Mouse (Mus musculus) lung, adult 2 months (tissue): ENCODE data around the gene Jhy. TPM values are rescaled to one million over a fixed set of nuclear protein-coding genes. Genes with fewer than 3 reads are reported as not detected.

Experiments used
- DNase-seq: peaks from one replicate; pipeline ENCODE4 v3.0.0; 2022
- H3K4me1 ChIP-seq: fragments of 200-500 bp; 2 replicates; pipeline ENCODE4 v1.6.1; 2011; ENCODE audit warnings: low read length; ENCODE audit not compliant: control insufficient read depth, insufficient read depth
- H3K4me3 ChIP-seq: fragments of 200-500 bp; replicated peaks from 2 replicates; pipeline ENCODE3; 2011; ENCODE audit warnings: low read depth, mild to moderate bottlenecking, control low read depth, low read length; ENCODE audit errors: extremely low read depth
- CTCF ChIP-seq: fragments of 200-500 bp; IDR thresholded peaks from 2 replicates; pipeline ENCODE4 v1.5.1; 2011; ENCODE audit warnings: mild to moderate bottlenecking, low read length, control low read depth; ENCODE audit not compliant: insufficient read depth
- POLR2A ChIP-seq: fragments of 200-500 bp; IDR thresholded peaks from 2 replicates; pipeline ENCODE4 v1.6.1; 2011; ENCODE audit warnings: low read depth, mild to moderate bottlenecking, control low read depth, low read length, borderline replicate concordance; ENCODE audit errors: extremely low read depth
- WGBS: fragments of 180-500 bp; shearing (Covaris S2); methylation state at CpG from one replicate; pipeline ENCODE4 v1.1.7; 2018; 5-methylcytosine and 5-hydroxymethylcytosine counted together
- polyA plus RNA-seq: library from polyadenylated mRNA; depleted of rRNA; stranded (reverse); fragments of >200 nt; gene quantifications from 2 replicates; pipeline ENCODE4 v1.2.3, GENCODE M21; 2012; rRNA removed

Jhy gene
- polyA plus RNA-seq, 1 experiment, result 0.62 TPM

- TF ChIP-seq CTCF (no peak), POLR2A (no peak)
- Histone ChIP-seq H3K4me1 (no peaks in the 10 kb centered on the region; the same call in 1 of the 2 replicates), H3K4me3 (no peak overlapping the region)
- DNase-seq, result no peak
- WGBS, result 4% methylated on average over 34 of the region's 34 CpGs
Measured at GRCm38 (mm10) chr9:40871369-40872155, 92.4 kb downstream of the Jhy start.

DNA sequence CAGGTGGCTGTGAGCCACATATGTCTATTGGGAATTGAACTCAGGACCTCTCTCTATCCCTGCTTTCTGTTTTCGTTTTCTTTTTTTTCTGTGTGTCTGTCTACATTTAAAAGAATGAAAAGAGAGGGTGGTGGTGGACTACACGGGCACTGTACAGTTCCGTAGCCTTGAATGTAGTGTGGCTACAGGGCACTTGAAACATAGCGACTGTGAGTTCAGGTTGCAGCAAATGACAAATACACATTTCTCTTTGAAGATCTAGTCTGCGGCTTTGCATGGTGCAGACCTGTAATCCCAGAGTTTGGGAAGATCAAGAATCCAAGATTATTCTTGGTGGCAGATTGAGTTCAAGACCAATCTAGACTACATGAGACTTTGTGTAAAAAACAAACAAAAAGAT lies 93.6 kb downstream of the Jhy start:
- DNase-seq, result no peak
- WGBS, result 69% methylated on average over 5 of the region's 5 CpGs
- Histone ChIP-seq H3K4me1 (no peaks in the 10 kb centered on the region; the same call in 1 of the 2 replicates), H3K4me3 (no peak overlapping the region)
- TF ChIP-seq POLR2A (no peak), CTCF (no peak)

DNA sequence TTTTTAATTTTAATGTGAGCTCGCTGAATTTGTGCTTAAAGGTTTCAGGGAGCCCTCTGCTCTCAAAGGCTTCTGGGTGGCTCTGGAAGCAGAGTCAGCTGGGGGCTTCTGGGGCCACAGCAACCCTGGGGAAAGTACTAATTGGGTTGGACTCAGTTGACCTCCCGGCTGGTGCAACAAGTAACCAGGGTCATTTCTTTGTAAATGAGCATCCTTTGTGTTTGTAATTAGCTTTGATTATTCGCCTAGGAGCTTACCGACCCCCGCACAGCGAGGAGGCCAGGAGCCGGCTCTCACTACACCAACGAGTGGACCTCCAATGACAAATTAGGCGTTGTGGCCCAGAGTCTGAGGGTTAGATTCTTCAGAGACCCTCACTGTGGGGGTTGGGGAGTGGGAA lies 104.7 kb downstream of the Jhy start:
- no peak for DNase-seq
- 15% methylated on average over 9 of the region's 9 CpGs for WGBS
- no peak overlapping the region for H3K4me3 ChIP-seq
- peaks cover 3% of the 10 kb centered on the region for H3K4me1 ChIP-seq
- no peak for TF ChIP-seq POLR2A
- no peak for TF ChIP-seq CTCF

GRCm38 (mm10) chr9:40858461-40859160 lies 105.3 kb downstream of the Jhy start:
- peaks cover 3% of the 10 kb centered on the region for H3K4me1 ChIP-seq
- H3K4me3 ChIP-seq, result peak overlapping the region; percentile 54
- 10% methylated on average over 21 of the region's 21 CpGs for WGBS
- TF ChIP-seq POLR2A (no peak), CTCF (no peak)
- DNase-seq, result no peak

- Histone ChIP-seq H3K4me3 (no peak overlapping the region), H3K4me1 (no peaks in the 10 kb centered on the region)
- no peak for DNase-seq
- WGBS, result 47% methylated on average over 2 of the region's 2 CpGs
- TF ChIP-seq POLR2A (no peak), CTCF (no peak)
Measured at GRCm38 (mm10) chr9:40851515-40851914, 112.4 kb downstream of the Jhy start.

Other genes with a start within 250 kb of the Jhy start
- gene Hspa8, start 163.1 kb downstream of the Jhy start, polyA plus RNA-seq, result 1,079 and 1,193 TPM in 2 replicates
- 0.04 and 0.05 TPM in 2 replicates for gene Bsx, start 90.0 kb downstream of the Jhy start, polyA plus RNA-seq
- gene Crtam, start 40.5 kb upstream of the Jhy start, polyA plus RNA-seq, result 0.12 and 0.18 TPM in 2 replicates
- 3.4 and 5.4 TPM in 2 replicates for gene Ubash3b, start 197.6 kb upstream of the Jhy start, polyA plus RNA-seq